Mouse (Mus musculus) skeletal muscle tissue, adult 2 months (tissue): ENCODE measurements around the gene Abi3bp.

Experiments
- DNase-seq: peaks from one replicate; pipeline ENCODE4 v3.0.0-alpha.2; 2012; ENCODE audit warnings: low read depth, low spot score

Gene Abi3bp

GRCm38 (mm10) chr16:56503941-56504340 is 26.3 kb downstream of the Abi3bp start:
- DNase-seq, result no peak

GRCm38 (mm10) chr16:56518024-56518423 is 40.3 kb downstream of the Abi3bp start:
- DNase-seq, result no peak

GRCm38 (mm10) chr16:56524359-56524758 is 46.7 kb downstream of the Abi3bp start:
- no peak for DNase-seq

- DNase-seq, result no peak
Observed at GRCm38 (mm10) chr16:56526482-56526881, 48.8 kb downstream of the Abi3bp start.

GRCm38 (mm10) chr16:56528079-56528688 is 50.5 kb downstream of the Abi3bp start:
- DNase-seq, result no peak

- DNase-seq, result peak; percentile 75
Observed at GRCm38 (mm10) chr16:56579536-56579935, 101.9 kb downstream of the Abi3bp start.

GRCm38 (mm10) chr16:56593581-56593980 is 115.9 kb downstream of the Abi3bp start:
- DNase-seq, result peak; percentile 57

- DNase-seq, result peak; percentile 41
Observed at GRCm38 (mm10) chr16:56594866-56595265, 117.2 kb downstream of the Abi3bp start.

- peak; percentile 51 for DNase-seq
Observed at GRCm38 (mm10) chr16:56598427-56598826, 120.7 kb downstream of the Abi3bp start.

- DNase-seq, result no peak
Observed at GRCm38 (mm10) chr16:56602394-56602793, 124.7 kb downstream of the Abi3bp start.

GRCm38 (mm10) chr16:56610572-56610971 is 132.9 kb downstream of the Abi3bp start:
- DNase-seq, result peak; percentile 22

- DNase-seq, result no peak
Observed at GRCm38 (mm10) chr16:56611096-56611867, 133.6 kb downstream of the Abi3bp start.

- DNase-seq, result no peak
Observed at GRCm38 (mm10) chr16:56638544-56638943, 160.9 kb downstream of the Abi3bp start.

- peak; percentile 34 for DNase-seq
Observed at GRCm38 (mm10) chr16:56645251-56645650, 167.6 kb downstream of the Abi3bp start.

- DNase-seq, result no peak
Observed at GRCm38 (mm10) chr16:56646382-56647172, 168.9 kb downstream of the Abi3bp start.

GRCm38 (mm10) chr16:56655193-56655910 is 177.7 kb downstream of the Abi3bp start:
- DNase-seq, result no peak

GRCm38 (mm10) chr16:56658866-56659265 is 181.2 kb downstream of the Abi3bp start:
- no peak for DNase-seq

- DNase-seq, result no peak
Observed at GRCm38 (mm10) chr16:56669520-56669919, 191.8 kb downstream of the Abi3bp start.

- peak; percentile 73 for DNase-seq
Observed at GRCm38 (mm10) chr16:56670941-56671340, 193.3 kb downstream of the Abi3bp start.

- no peak for DNase-seq
Observed at GRCm38 (mm10) chr16:56673420-56673819, 195.7 kb downstream of the Abi3bp start.

- peak; percentile 5 for DNase-seq
Observed at GRCm38 (mm10) chr16:56677146-56677545, 199.5 kb downstream of the Abi3bp start.
